Mouse (Mus musculus) spleen, adult 2 months (tissue): ENCODE measurements around the gene 6330409D20Rik.

ENCODE experiments used
- CTCF ChIP-seq: fragments of 200-500 bp; IDR thresholded peaks from 2 replicates; pipeline ENCODE4 v1.5.1; 2011; ENCODE audit warnings: mild to moderate bottlenecking, inconsistent platforms; ENCODE audit not compliant: insufficient read depth, insufficient read length, insufficient replicate concordance; ENCODE audit errors: extremely low read depth
- POLR2A ChIP-seq: fragments of 200-500 bp; IDR thresholded peaks from 2 replicates; pipeline ENCODE4 v1.6.1; 2011; ENCODE audit warnings: low read depth, low read length, inconsistent platforms

DNA sequence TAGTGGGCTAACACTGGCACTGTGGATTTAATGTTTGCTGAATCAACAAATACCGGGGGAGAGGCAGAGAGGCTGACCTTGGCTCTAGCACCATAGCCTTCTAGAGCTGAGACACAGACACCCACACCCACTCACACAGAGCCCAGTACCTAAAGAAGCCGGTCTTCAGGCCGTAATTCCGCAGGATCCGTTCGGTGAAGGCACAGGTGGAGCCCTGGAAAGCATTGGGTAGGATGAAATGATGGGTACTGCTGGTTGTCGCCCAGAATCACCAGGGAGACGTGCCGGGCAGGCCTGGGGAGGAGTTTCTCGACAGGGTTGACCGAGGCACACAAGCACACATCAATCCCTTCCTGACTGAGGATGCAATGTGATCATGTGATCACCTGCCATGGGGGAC lies 49.8 kb downstream of the 6330409D20Rik start:
- TF ChIP-seq POLR2A, result no peak
- no peak for TF ChIP-seq CTCF
